Mouse (Mus musculus) layer of hippocampus, adult 18-20 months (tissue): ENCODE measurements at regions not wholly inside any gene's neighbourhood (a gene's known extent, or its start where the extent isn't known, plus 50 kb on each side); places are given as distances from the start of the nearest gene placed in this dataset.
A peak's percentile ranks its signal among the peaks of the same experiment; 100 is the strongest.

Experiments
- DNase-seq, 2 experiments: peaks; one replicate each; pipeline ENCODE4 v3.0.0; 2022; ENCODE audit warnings: low spot score in 2 of 2

GRCm38 (mm10) chr11:20985069-20985759 lies 105.9 kb upstream of the Peli1 start:
- no peak for DNase-seq

DNA sequence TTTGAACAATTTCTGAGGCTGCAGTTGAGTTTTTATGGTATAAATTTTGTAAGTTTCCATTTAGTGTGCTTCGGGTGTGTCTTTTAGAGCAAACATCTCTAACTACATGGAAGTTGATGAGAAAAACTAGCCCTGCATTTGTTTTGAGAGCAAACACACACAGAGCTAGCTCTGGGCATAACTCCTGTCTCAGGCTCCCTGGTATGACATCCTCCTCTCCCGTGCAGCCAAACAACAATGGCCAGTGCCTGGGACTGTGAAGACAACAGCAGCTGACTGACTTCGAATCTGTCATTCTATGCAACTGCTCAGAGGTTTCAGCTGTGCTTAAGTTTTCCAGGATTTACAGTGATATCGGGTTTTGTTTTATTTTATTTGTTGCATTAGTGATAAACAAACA lies 105.3 kb upstream of the Peli1 start:
- DNase-seq: no peak

GRCm38 (mm10) chr11:20987171-20987815 lies 103.8 kb upstream of the Peli1 start:
- DNase-seq: peak in 1 of 2 experiments; percentile 19

GRCm38 (mm10) chr11:20987841-20988251 lies 103.2 kb upstream of the Peli1 start:
- DNase-seq: peak; percentile 85 to 91

DNA sequence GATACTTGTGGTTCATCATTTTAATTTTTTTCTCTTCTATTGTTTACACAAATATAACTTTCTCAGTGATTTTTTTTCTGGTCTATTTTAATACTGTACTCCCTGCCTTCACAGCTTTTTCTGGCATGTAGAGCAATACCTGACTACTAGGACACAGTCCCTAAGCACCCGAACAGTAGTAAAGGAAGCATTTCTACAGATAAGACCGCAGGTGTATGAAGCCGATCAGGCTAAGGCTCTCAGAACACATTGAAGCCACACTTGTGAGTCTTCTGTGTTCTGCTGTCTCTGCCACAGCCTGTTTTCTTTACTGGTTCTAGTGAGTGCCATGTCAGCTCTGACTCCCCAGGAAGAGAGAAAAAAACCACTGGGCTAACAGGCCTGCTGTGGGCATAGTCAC lies 102.2 kb upstream of the Peli1 start:
- no peak for DNase-seq

- DNase-seq: no peak
Observed at GRCm38 (mm10) chr11:20993580-20993979, 97.5 kb upstream of the Peli1 start.

GRCm38 (mm10) chr11:21001400-21001799 lies 89.7 kb upstream of the Peli1 start:
- no peak for DNase-seq

DNA sequence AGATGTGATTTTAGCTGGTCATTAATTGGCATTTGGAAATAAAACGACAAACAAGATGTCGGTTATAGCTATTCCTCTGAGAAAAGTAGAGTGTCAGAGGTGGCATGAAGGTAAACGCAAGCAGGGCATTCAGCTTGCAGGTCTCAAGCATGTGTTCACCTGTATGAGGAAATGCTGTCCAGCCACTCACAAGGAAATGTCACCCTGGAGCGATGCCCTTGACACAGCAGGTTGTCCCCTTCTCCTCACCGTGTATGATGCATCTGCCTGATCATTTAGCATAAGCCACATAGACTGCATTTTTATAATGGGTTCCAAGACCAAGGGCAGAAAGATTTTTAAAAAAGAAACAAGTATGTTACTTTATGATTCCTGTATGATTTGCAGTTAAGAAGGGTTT lies 83.9 kb upstream of the Peli1 start:
- DNase-seq: no peak

DNA sequence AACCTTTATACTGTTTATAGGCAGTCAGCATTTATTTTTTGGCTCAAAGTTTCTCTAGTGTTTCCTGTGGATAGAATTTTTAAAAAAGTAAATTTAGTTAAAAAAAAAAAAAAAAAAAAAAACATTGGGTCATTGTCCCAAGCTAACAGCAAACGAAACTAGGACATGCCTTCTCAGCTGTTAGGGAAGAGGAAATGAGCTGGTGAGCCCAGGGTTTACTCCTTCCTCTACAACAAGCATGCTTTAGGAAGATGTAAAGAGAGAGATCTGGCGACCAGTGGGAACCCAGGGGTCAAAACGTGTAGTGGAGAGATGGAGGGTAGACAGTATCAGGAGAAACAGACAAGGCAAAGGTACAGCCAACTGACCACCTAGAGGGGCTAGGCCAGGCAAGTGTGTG lies 81.6 kb upstream of the Peli1 start:
- DNase-seq: no peak

DNA sequence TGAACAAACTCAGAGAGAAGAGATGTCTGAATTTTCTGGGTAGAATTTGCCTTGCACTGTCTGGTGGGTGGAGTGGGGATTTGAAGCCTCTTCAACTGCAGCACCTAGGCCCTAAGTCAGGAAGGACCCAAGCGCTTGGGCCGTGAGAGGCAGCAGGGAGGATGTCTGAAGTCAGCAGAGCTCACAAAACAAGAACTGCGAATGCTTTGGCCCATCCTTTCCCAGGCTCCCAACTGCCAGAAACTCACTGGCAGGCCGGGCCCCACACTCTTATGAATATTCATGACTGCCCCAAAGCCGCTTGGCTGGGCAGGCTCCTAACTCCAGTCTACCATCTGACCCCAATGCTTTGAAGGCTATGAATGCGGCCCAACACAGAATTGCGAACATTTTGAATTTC lies 80.2 kb upstream of the Peli1 start:
- peak in 1 of 2 experiments; percentile 46 for DNase-seq

DNA sequence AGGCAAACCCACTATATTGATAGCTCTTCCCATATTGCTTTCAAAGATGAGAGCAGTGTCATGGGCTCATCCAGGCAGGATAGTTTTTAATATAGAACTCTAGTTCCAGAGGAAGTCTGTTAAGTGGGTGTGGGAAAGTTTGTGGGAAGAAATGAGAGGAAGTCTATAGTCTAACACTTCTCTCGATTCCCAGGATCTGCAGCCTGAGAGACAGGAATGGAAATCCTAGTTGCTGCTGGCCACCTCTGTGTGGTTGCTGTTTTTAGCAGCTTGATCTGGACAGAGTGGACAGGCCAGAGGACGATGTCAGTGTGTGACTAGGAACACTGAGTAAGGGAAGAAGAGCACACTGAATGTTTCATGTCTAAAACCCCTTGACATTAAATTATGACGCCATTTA lies 76.8 kb upstream of the Peli1 start:
- no peak for DNase-seq

DNA sequence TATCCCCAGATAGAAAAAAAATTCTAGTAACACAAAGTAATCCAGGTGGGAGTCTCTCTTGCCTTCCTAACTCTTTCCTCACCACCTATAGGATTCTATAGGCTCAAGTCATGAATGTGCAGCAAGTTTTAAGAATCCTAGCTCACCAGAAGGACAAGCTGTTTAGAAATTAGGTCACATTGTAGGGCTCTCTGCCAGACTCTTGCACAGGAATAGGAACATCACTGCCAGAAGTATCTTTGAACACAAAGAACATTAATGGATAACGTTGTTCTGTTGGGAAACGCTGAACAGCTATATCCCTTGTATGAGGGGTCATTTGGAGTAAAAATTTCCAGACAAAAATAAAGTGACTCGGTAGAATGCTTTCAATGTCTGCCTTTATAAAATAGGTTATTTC lies 75.6 kb upstream of the Peli1 start:
- peak in 1 of 2 experiments; percentile 46 for DNase-seq

DNA sequence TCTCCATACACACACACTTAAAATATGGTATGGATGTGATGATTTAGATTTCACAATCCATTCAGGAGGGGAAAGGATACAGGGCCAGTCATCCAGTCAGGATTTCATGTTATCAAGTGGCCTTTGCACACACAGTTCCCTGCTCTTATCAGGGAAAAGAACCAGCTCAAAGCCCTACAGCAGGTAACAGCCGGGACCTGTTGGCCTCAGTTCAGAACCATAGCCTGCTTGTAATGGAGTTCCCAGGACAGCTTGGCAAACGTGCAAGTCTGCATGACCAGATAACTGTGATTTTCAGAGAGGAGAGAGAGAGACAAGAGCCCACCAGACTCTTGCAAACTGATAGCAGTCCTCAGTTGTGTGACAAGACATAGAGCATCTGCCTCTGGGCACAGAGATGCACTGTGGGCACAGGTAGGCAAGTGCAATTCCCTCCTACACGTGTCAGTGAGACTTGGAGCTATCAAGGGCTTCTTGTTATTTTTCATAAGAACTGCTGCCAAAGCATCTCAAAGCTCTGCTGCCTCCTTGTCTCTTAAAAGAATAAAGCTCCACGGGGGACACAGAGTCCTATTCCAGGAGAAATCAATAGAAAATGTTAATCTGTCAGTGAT lies 74.9 kb upstream of the Peli1 start:
- no peak for DNase-seq

DNA sequence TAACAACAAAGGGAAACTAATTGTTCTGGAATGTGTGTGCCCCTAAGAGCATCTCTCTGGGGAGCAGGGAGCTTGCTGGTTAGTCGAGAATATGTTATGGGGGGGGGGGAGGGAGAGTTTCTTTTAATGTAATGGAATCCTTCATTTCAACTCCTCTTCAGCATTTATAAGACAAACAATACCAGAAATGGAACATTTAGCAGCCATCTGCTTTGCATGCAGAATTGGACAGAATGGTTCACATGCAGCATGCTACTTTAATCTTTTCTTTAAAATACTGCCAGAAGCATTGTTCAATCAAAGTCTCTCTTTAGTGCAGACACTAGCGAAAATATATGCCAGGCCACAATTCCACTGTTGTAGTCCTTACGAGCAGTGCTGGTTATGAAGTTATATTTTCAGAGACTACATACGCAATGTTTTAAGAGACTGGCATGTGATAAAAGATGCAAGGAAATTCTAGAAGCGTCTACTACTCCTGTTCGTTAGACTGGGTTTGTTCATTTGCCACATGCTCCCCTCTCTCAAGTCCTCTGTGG lies 74.2 kb upstream of the Peli1 start:
- DNase-seq: peak in 1 of 2 experiments; percentile 66

GRCm38 (mm10) chr11:21019829-21020228 lies 71.3 kb upstream of the Peli1 start:
- DNase-seq: no peak

GRCm38 (mm10) chr11:21024111-21024510 lies 67.0 kb upstream of the Peli1 start:
- no peak for DNase-seq

- no peak for DNase-seq
Observed at GRCm38 (mm10) chr11:21024521-21024920, 66.6 kb upstream of the Peli1 start.

- DNase-seq: no peak
Observed at GRCm38 (mm10) chr11:21027299-21027698, 63.8 kb upstream of the Peli1 start.

DNA sequence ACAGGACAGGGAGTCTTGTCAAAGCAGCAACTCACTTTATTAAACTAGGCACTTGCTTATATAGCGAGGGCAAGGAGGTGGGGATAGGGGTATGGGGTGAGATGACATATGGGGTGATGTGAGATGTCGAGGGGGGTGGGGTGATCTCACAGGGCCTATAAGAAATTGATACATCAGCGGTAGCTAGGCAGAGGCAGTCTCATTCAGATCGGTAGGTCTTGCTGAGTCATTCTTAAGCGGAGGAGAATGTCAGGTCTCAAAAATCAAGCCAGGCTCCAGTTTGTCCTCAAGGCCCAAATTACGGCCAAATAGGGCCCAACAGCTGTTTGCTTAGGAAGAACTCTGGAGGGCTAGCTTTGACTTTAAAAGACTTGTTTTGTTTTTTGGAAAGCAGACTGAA lies 60.7 kb upstream of the Peli1 start:
- DNase-seq: no peak

- no peak for DNase-seq
Observed at GRCm38 (mm10) chr11:21031816-21032215, 59.3 kb upstream of the Peli1 start.

DNA sequence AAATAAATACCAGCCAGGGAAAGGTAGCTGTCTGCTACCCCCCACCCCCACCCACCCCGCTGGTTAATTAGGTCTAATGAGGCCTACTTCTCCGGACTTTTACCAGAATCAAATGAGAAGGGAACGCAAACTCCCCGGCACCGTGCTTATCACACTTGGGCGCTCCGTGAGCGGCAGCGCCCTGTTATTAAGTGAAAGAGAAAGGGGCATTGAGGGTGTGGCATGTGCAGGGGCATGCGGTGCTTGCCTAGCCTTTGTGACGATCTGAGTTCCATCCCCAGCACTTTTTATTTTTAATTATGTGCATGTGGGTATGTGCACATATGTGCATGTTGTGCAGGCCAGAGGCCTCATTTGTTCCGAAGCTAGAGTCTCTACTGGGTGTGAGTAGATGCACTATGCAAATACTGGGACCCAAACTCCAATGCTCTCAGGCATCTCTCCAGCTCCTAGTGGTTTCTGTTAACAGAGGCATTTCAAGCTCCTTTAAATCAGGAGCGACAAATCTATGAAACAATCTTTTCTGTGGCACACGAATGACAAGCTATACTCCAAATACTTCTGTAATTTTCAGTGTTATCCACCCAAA lies 57.8 kb upstream of the Peli1 start:
- DNase-seq: no peak

DNA sequence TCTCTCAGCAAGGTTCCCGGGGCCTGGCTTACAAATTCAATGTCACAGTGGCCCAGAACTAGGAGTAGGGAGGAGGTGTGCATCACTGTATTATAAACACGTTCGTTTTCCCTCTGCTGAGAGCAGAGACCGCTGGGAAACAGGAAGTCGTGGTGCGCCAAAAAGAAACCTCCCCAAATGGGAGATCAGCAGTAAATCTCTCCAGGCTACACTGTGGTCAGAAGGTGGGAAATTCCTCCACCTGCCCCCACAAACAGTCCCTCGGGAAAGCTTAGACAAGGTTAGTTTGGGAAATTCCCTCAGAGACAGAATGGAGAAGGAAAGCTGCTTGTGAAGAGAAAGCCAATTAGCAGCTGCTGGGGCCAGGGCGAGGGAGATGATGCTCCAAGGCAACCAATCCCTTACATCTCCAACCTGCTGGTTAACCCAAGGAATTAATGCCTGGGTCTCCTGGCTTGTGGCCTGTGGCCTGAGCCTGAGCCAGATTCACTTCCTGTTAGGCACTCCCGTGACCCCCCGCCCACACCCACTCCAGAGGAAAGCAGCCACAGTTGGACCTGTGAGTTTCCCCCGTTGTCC lies 57.2 kb upstream of the Peli1 start:
- no peak for DNase-seq
